Mouse (Mus musculus) heart, embryonic 16.5 days (tissue): ENCODE measurements at regions not wholly inside any gene's neighbourhood (a gene's known extent, or its start where the extent isn't known, plus 50 kb on each side); places are given as distances from the start of the nearest gene placed in this dataset.

ENCODE experiments used
- ATAC-seq: fragments of 200-750 bp; cut with Nextera tagmentation; replicated peaks from 2 replicates; pipeline ENCODE4 v1.8.0; 2017; ENCODE audit warnings: moderate number of reproducible peaks; ENCODE audit not compliant: insufficient read depth, low FRiP score; ENCODE audit errors: extremely low read depth
- H3K27ac ChIP-seq: fragments of 300-500 bp; sonication (generic); 2 replicates; pipeline ENCODE4 v1.5.1; 2014; ENCODE audit warnings: mild to moderate bottlenecking, low read length, control low read depth, moderate library complexity
- H3K27me3 ChIP-seq: fragments of 300-500 bp; sonication (generic); 2 replicates; pipeline ENCODE4 v1.6.1; 2014; ENCODE audit warnings: low read length, mixed read lengths; ENCODE audit not compliant: control insufficient read depth, insufficient read depth
- H3K36me3 ChIP-seq: fragments of 300-500 bp; sonication (generic); 2 replicates; pipeline ENCODE4 v1.6.1; 2014; ENCODE audit not compliant: control insufficient read depth, insufficient read depth
- H3K4me1 ChIP-seq: fragments of 300-500 bp; sonication (generic); 2 replicates; pipeline ENCODE4 v1.6.1; 2014; ENCODE audit warnings: low read length, mixed read lengths; ENCODE audit not compliant: control insufficient read depth, insufficient read depth
- H3K4me2 ChIP-seq: fragments of 300-500 bp; sonication (generic); 2 replicates; pipeline ENCODE4 v1.6.1; 2014; ENCODE audit warnings: low read depth, mild to moderate bottlenecking, control low read depth, low read length
- H3K4me3 ChIP-seq: fragments of 300-500 bp; sonication (generic); 2 replicates; pipeline ENCODE4 v1.5.1; 2014; ENCODE audit warnings: mild to moderate bottlenecking, control low read depth, low read length
- H3K9ac ChIP-seq: fragments of 300-500 bp; sonication (generic); 2 replicates; pipeline ENCODE4 v1.6.1; 2014; ENCODE audit warnings: low read length, control low read depth
- H3K9me3 ChIP-seq: fragments of 300-500 bp; sonication (generic); replicated peaks from 2 replicates; pipeline ENCODE4 v1.6.1; 2016; ENCODE audit warnings: low read length; ENCODE audit not compliant: control insufficient read depth
- WGBS: fragments of 180-500 bp; shearing (Covaris S2); extraction: QIAGEN DNeasy Blood & Tissue Kit; methylation state at CpG from one replicate; pipeline ENCODE4 v1.1.7; 2014; 5-methylcytosine and 5-hydroxymethylcytosine counted together

DNA sequence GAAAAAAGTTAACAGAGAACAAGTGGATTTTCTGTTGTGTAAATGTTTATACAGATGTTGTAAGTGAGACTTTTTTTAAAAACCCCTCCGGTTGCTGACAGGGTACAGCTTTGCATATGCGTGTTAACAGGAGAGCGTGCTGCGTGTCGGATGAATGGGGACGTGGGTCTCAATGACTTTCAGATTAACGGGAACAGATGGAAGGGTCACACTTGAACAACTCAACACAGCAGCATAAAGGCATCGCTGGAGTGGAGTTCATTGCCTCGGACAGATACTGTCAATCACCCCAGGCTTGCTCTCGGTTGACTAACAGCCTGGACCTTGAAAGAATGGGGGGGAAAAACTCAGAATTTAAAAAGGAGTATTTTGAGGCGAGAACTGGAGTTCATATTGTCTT, 50.3 kb upstream of the Dbx1 start:
- peaks cover 30% of the 10 kb centered on the region for H3K27me3 ChIP-seq
- no peaks in the 10 kb centered on the region for H3K36me3 ChIP-seq
- H3K4me1 ChIP-seq: peaks cover 11% of the 10 kb centered on the region
- no peak for ATAC-seq
- H3K4me3 ChIP-seq: no peak overlapping the region
- H3K27ac ChIP-seq: no peak overlapping the region
- H3K4me2 ChIP-seq: no peak overlapping the region
- no peaks in the 10 kb centered on the region for H3K9me3 ChIP-seq
- no peak overlapping the region for H3K9ac ChIP-seq
- WGBS: 31% methylated on average over 11 of the region's 11 CpGs
